Mouse (Mus musculus) forebrain, embryonic 16.5 days (tissue): Measurements from ENCODE around the gene Hvcn1. TPM values are rescaled to one million over a fixed set of nuclear protein-coding genes. Genes with fewer than 3 reads are reported as not detected.
A peak's percentile ranks its signal among the peaks of the same experiment; 100 is the strongest.

Experiments used
- ATAC-seq: fragments of 200-750 bp; cut with Nextera tagmentation; 2 replicates; pipeline ENCODE4 v1.8.0; 2017; ENCODE audit warnings: mild to moderate bottlenecking, moderate library complexity
- H3K27ac ChIP-seq: fragments of 300-500 bp; sonication (generic); 2 replicates; pipeline ENCODE4 v1.5.1; 2014; ENCODE audit warnings: low read length, control low read depth
- H3K27me3 ChIP-seq: fragments of 300-500 bp; sonication (generic); replicated peaks from 2 replicates; pipeline ENCODE4 v1.6.1; 2014; ENCODE audit warnings: low read length; ENCODE audit not compliant: control insufficient read depth, insufficient read depth
- H3K36me3 ChIP-seq: fragments of 300-500 bp; sonication (generic); 2 replicates; pipeline ENCODE4 v1.6.1; 2014; ENCODE audit not compliant: control insufficient read depth, insufficient read depth
- H3K4me1 ChIP-seq: fragments of 300-500 bp; sonication (generic); replicated peaks from 2 replicates; pipeline ENCODE4 v1.6.1; 2014; ENCODE audit warnings: low read length; ENCODE audit not compliant: control insufficient read depth, insufficient read depth
- H3K4me2 ChIP-seq: fragments of 300-500 bp; sonication (generic); 2 replicates; pipeline ENCODE4 v1.6.1; 2014; ENCODE audit warnings: mild to moderate bottlenecking, low read length, control low read depth
- H3K4me3 ChIP-seq: fragments of 300-500 bp; sonication (generic); replicated peaks from 2 replicates; pipeline ENCODE4 v1.5.1; 2014; ENCODE audit warnings: mild to moderate bottlenecking, low read length, control low read depth
- H3K9ac ChIP-seq: fragments of 300-500 bp; sonication (generic); replicated peaks from 2 replicates; pipeline ENCODE4 v1.6.1; 2014; ENCODE audit warnings: low read depth, low read length, control low read depth
- H3K9me3 ChIP-seq: fragments of 300-500 bp; sonication (generic); 2 replicates; pipeline ENCODE4 v1.6.1; 2016; ENCODE audit warnings: low read length; ENCODE audit not compliant: control insufficient read depth
- WGBS: fragments of 180-500 bp; shearing (Covaris S2); extraction: QIAGEN DNeasy Blood & Tissue Kit; methylation state at CpG from one replicate; pipeline ENCODE4 v1.1.7; 2014; 5-methylcytosine and 5-hydroxymethylcytosine counted together
- polyA plus RNA-seq: library from polyadenylated mRNA; unstranded; fragments of >200 nt; fragmentation: Nextera tagmentation; extraction: Ambion mirVana; gene quantifications from 2 replicates; pipeline ENCODE4 v1.2.1, GENCODE M21; 2015

Gene Hvcn1
- polyA plus RNA-seq, 1 experiment from 2014 or later = 1.2 TPM

GRCm38 (mm10) chr5:122228772-122229171, 22.2 kb downstream of the Hvcn1 start:
- Histone ChIP-seq H3K27me3 (no peaks in the 10 kb centered on the region), H3K4me2 (no peak overlapping the region), H3K4me1 (no peaks in the 10 kb centered on the region), H3K9ac (no peak overlapping the region), H3K4me3 (no peak overlapping the region), H3K36me3 (no peaks in the 10 kb centered on the region), H3K27ac (no peak overlapping the region), H3K9me3 (peaks cover 7% of the 10 kb centered on the region)
- no peak for ATAC-seq
- WGBS = 65% methylated on average over 4 of the region's 4 CpGs

- H3K4me3 ChIP-seq = no peak overlapping the region
- 86% methylated on average over 4 of the region's 4 CpGs for WGBS
- H3K9me3 ChIP-seq = peaks cover 7% of the 10 kb centered on the region
- no peak overlapping the region for H3K9ac ChIP-seq
- H3K27me3 ChIP-seq = no peaks in the 10 kb centered on the region
- no peaks in the 10 kb centered on the region for H3K36me3 ChIP-seq
- no peak for ATAC-seq
- peaks cover 12% of the 10 kb centered on the region for H3K4me1 ChIP-seq
- H3K27ac ChIP-seq = no peak overlapping the region
- no peak overlapping the region for H3K4me2 ChIP-seq
Observed at GRCm38 (mm10) chr5:122230816-122231215, 24.2 kb downstream of the Hvcn1 start.

- 81% methylated on average over 6 of the region's 6 CpGs for WGBS
- no peaks in the 10 kb centered on the region for H3K36me3 ChIP-seq
- no peak overlapping the region for H3K4me3 ChIP-seq
- H3K27me3 ChIP-seq = no peaks in the 10 kb centered on the region
- H3K9ac ChIP-seq = no peak overlapping the region
- H3K27ac ChIP-seq = no peak overlapping the region
- H3K4me2 ChIP-seq = no peak overlapping the region
- H3K4me1 ChIP-seq = peaks cover 15% of the 10 kb centered on the region
- peaks cover 7% of the 10 kb centered on the region for H3K9me3 ChIP-seq
- no peak for ATAC-seq
Observed at GRCm38 (mm10) chr5:122231431-122231830, 24.8 kb downstream of the Hvcn1 start.

GRCm38 (mm10) chr5:122232004-122232403, 25.4 kb downstream of the Hvcn1 start:
- H3K36me3 ChIP-seq = no peaks in the 10 kb centered on the region
- no peak overlapping the region for H3K27ac ChIP-seq
- H3K4me2 ChIP-seq = no peak overlapping the region
- no peaks in the 10 kb centered on the region for H3K27me3 ChIP-seq
- WGBS = 89% methylated on average over 5 of the region's 5 CpGs
- no peak for ATAC-seq
- H3K9ac ChIP-seq = no peak overlapping the region
- H3K9me3 ChIP-seq = peaks cover 7% of the 10 kb centered on the region
- peaks cover 15% of the 10 kb centered on the region for H3K4me1 ChIP-seq
- no peak overlapping the region for H3K4me3 ChIP-seq

- H3K36me3 ChIP-seq = no peaks in the 10 kb centered on the region
- H3K27ac ChIP-seq = no peak overlapping the region
- WGBS = 93% methylated on average over 14 of the region's 14 CpGs
- no peak overlapping the region for H3K9ac ChIP-seq
- no peak for ATAC-seq
- peaks cover 15% of the 10 kb centered on the region for H3K4me1 ChIP-seq
- H3K4me3 ChIP-seq = no peak overlapping the region
- no peak overlapping the region for H3K4me2 ChIP-seq
- H3K9me3 ChIP-seq = no peaks in the 10 kb centered on the region; the same call in 1 of the 2 replicates
- no peaks in the 10 kb centered on the region for H3K27me3 ChIP-seq
Observed at GRCm38 (mm10) chr5:122233077-122233581, 26.5 kb downstream of the Hvcn1 start.

- Histone ChIP-seq H3K4me2 (no peak overlapping the region), H3K27ac (no peak overlapping the region), H3K9me3 (no peaks in the 10 kb centered on the region), H3K4me3 (no peak overlapping the region), H3K36me3 (no peaks in the 10 kb centered on the region), H3K27me3 (no peaks in the 10 kb centered on the region), H3K4me1 (peaks cover 15% of the 10 kb centered on the region), H3K9ac (no peak overlapping the region)
- no peak for ATAC-seq
- WGBS = 90% methylated on average over 12 of the region's 12 CpGs
Observed at GRCm38 (mm10) chr5:122233695-122234094, 27.1 kb downstream of the Hvcn1 start.

- H3K4me2 ChIP-seq = no peak overlapping the region
- no peaks in the 10 kb centered on the region for H3K9me3 ChIP-seq
- H3K36me3 ChIP-seq = no peaks in the 10 kb centered on the region
- no peaks in the 10 kb centered on the region for H3K27me3 ChIP-seq
- peaks cover 15% of the 10 kb centered on the region for H3K4me1 ChIP-seq
- no peak overlapping the region; the same call in 1 of the 2 replicates for H3K9ac ChIP-seq
- H3K4me3 ChIP-seq = no peak overlapping the region
- peak overlapping the region; percentile 40; the same call in 1 of the 2 replicates for H3K27ac ChIP-seq
- 83% methylated on average over 9 of the region's 9 CpGs for WGBS
- no peak for ATAC-seq
Observed at GRCm38 (mm10) chr5:122234319-122235195, 28.0 kb downstream of the Hvcn1 start.

GRCm38 (mm10) chr5:122235196-122235836, 28.7 kb downstream of the Hvcn1 start:
- Histone ChIP-seq H3K4me1 (peaks cover 15% of the 10 kb centered on the region), H3K27me3 (no peaks in the 10 kb centered on the region), H3K36me3 (no peaks in the 10 kb centered on the region), H3K4me2 (no peak overlapping the region), H3K9ac (no peak overlapping the region; the same call in 1 of the 2 replicates), H3K9me3 (no peaks in the 10 kb centered on the region), H3K4me3 (no peak overlapping the region), H3K27ac (peak overlapping the region; percentile 40; the same call in 1 of the 2 replicates)
- WGBS = 61% methylated on average over 9 of the region's 9 CpGs
- ATAC-seq = no peak; the same call in 1 of the 2 replicates

GRCm38 (mm10) chr5:122237200-122237599, 30.6 kb downstream of the Hvcn1 start:
- H3K9ac ChIP-seq = no peak overlapping the region
- H3K27ac ChIP-seq = no peak overlapping the region
- peaks cover 18% of the 10 kb centered on the region for H3K4me1 ChIP-seq
- no peak overlapping the region for H3K4me2 ChIP-seq
- 62% methylated on average over 5 of the region's 5 CpGs for WGBS
- H3K27me3 ChIP-seq = no peaks in the 10 kb centered on the region
- no peaks in the 10 kb centered on the region for H3K36me3 ChIP-seq
- H3K4me3 ChIP-seq = no peak overlapping the region
- no peaks in the 10 kb centered on the region for H3K9me3 ChIP-seq
- no peak for ATAC-seq
